Mouse (Mus musculus) MN1 (cell line): ENCODE measurements around the gene Aplf.
A peak's percentile ranks its signal among the peaks of the same experiment; 100 is the strongest.
"Not testable (repeated sequence)": the region's sequence is repeated elsewhere in the genome, so short reads cannot be mapped to it uniquely, and the experiment has no call there.

ENCODE experiments used
- DNase-seq: peaks from one replicate; pipeline ENCODE4 v3.0.0-alpha.2; 2016; ENCODE audit warnings: low spot score

Gene Aplf

DNA sequence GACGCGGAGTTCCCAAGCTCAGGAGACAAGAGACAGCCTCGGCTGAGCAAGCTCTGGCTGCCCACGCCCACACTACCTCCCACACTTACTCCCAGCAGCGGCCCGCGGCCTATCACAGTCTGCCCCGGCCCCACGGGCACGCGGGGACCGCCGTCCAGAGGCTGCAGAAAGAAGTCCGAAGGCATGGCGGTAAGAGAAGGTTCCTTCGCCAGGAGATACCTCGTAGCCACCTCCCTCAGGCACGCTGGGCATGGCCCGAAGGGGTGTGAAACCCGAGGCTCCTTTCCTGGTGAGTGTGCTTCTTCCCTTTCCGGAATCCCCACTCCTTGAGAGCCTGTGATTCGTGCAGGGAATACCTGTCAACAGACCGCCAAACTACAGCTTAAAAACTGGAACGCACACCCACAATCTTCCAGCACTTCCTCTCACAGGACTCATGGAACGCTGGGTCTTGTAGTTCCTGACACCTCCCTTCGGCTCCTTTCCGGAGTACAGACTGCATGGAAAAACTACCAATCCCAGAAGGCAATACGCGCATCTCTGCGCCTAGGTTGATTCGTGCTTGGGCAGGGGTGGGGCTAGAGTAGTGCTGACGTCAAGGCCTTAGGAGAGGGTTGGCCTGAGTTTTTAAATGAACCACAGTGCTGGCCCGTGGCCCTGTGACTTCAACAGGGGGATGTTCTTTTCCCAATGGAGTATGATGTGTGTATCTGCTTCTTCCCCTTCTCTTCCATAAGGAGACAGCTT, at the start of gene Aplf:
Gene Aplf (minus strand): TSS at position 423 of the 747 bp plus-strand sequence.
- peak; percentile 98 for DNase-seq

DNA sequence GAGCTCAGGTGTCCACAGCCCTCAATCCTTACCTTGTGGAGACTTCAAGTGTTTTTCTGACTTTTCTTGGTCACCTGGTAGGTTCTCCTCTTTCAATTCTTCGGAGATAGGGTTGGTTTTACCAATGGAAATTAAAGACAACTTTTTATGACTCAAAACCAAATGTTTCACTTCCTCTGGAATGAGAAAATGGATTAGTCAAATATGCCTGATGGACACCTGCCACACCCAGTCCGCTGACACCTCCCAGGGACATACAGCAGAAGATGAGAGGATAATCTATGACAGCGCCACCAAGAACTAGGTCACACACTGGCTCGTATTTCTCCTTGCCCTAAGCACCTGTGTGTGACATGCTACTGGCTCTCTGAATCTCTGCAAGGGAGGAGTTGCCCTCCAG, 42.1 kb upstream of the Aplf start:
- DNase-seq, result no peak

GRCm38 (mm10) chr6:87712311-87712710, 40.3 kb upstream of the Aplf start:
- DNase-seq, result no peak

DNA sequence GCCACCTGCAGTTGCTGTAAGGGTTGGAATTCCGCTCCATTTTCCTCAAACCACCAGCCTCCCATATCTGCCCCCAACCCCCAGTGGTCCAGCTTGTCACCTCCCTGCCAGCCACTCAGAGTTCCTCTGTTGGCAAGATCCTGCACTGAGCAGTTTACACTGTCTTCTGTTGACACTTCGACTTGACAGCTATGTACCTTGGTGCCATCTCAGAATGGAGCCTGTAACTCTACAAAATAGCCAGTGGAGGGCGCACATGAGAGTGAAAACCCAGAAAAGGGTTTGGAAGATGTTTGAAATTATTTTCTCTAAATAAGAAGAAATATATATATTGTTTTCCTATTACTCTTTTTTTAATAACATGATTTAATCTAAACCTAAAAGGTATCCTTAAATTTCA, 34.3 kb upstream of the Aplf start:
- no peak for DNase-seq

DNA sequence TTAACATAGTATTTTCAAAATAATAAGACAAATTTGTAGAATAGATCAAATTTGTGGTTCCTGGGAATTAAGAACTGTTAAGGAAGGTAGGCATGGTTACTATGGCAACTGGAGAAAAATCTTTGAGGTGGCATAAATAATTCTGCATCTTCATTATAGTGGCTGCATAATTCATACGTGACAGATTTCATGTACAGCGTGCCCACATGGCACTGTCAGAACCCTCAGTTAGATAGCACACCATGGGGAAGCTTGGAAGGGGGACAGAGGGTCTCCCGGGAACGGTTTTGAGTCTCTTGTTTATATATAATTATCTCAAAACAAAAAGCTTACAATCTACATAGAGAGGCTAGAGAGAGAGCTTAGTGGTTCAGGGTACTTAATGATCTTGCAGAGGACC, 24.6 kb upstream of the Aplf start:
- DNase-seq, result no peak

DNA sequence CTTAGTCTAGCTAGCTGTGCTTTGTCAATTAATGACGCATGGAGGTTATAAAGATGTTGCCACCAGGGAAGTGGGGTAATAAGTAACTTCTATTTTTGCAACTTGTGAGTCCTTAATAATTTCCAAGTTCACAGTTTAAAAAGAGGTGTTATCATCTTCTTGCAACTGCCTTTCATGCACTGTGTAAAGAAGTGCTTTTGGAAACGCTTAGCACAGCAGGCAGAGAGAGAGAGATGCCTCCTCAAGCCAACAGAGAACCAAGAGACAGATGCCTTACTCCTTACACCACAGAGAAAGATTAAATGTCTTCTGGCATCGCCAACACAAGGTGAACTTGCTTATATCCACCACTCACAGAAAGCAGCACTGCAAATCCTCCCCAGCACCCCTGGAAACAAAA, 24.0 kb upstream of the Aplf start:
- no peak for DNase-seq

DNA sequence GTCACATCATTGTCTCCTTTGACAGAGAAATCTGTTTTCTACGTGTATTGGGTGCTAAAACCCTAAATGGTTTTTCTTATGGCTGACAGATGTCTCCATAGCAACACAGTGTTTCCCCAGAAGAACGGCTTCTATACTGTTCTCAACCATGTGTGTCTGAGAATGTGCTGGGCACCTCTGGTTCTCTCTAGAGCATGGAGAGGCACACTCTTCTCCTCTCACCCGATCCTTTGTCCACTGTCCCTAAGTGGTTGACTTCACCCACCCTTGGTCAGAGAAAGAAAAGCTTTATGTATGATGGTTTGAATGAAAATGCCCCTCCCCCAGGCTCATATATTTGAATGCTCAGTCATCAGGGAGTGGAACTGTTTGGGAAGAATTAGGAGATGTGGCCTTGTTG, 8.4 kb upstream of the Aplf start:
- no peak for DNase-seq

- DNase-seq, result no peak
These were observed 668 bp upstream of the Aplf start for GRCm38 (mm10) chr6:87672661-87673060.

- no peak for DNase-seq
These were observed 640 bp downstream of the Aplf start for GRCm38 (mm10) chr6:87671353-87671752.

- DNase-seq, result peak; percentile 80
These were observed 2.0 kb downstream of the Aplf start for GRCm38 (mm10) chr6:87669894-87670588.

DNA sequence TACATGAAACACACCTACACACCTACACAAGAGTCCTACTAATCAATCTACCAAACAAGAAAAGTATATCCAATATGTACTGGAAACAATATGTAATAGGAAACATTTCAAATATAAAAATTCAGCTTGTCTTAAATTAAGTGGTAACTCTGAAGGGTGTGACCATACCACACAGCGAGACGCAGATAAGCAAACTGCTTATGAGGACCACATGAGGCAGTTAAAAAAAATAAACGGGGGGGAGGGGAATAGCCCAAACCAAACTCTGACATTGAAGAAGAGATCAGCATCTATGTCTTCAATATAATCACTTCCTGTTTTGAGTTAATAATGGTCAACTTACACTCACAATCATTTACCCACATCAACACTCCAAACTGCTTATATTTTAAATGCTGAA, 3.3 kb downstream of the Aplf start:
- DNase-seq, result no peak

- DNase-seq, result no peak
These were observed 4.2 kb downstream of the Aplf start for GRCm38 (mm10) chr6:87667804-87668203.

DNA sequence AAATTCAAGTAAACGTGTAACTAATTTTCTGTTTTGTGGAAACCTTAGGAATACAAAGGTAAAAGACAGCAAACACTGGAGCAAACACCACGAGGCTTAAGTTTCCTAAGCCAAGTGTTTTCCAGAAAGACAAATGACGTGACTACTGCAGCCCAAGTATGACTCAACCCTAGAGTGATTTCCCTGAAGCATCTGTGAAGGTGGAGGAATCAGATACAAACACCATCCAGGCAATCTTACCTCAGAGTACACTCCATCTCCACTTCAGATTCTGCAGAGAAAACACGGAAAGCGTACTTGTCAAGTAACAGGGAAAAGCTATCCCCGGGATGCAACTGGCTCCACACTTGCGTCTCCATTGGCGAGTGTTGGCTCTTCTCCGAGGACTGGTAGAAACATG, 8.5 kb downstream of the Aplf start:
- DNase-seq, result no peak

GRCm38 (mm10) chr6:87662197-87662596, 9.8 kb downstream of the Aplf start:
- DNase-seq, result no peak

DNA sequence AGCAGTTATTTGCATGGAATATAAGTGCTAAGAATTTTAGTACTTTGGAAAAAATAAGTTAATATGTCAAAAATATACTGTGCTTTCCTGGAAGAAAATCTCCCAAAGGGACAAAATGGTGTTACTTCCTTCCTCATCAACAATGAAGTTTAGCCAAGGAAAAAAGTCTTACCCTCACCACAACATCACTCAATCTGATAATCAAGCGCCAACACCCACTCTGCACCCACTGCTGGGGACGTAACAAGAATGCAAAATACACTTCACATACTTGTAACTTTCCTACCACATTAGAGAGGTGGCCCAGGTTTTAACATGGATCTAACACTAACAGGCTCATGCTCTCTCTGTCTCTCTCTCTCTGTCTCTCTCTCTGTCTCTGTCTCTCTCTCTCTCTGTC, 10.3 kb downstream of the Aplf start:
- DNase-seq, result no peak

DNA sequence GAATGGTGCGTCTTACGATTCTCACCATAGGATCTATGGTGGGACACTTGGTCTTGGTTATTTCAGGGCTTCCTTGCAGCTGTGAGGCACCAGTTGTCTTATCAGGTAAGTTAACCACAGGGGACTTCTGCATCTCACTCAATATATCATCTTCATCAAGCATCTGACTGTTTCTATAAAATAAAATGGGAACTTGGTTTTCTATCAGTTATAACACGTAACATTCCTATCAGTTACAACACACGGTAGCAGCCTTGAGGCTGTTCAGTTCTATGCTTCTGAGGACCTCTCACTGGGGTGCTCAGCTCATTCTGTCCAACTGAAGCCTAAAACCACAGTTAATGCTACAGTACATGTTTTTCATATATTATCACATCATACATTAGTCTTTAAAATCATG, 13.2 kb downstream of the Aplf start:
- no peak for DNase-seq

DNA sequence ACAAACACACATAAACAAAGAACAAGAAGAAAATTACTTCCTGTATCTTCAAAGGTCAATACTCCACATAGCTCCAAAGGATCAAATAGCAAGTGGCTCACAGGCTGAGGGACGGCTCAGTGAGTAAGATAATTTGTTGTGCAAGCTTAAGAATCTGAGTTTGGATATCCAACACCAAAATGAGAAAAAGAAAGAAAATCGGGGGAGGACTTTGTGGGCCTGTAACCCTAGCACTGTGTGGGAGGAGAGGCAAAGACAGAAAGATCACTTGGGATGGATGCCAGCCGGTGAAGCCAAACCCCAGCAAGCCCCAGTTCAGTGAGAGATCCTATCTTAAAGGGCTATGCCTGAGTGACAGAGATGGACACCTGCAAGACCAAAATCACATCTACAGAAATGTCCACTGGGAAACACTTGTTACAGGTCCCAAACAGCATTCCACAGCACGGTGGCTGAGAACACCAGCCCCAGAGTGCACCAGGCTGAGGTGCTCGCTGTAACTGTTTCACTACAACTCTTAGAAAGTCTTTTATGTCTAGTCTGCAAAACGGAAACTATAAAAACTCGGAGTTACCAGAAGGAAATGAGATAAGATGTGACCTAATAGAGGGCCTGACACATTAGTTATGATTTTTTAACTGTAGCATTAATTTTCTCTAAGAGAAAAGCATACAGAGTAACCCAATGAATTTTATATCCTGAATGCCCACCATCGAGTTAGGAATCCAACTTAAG, 17.9 kb downstream of the Aplf start:
- no peak for DNase-seq

DNA sequence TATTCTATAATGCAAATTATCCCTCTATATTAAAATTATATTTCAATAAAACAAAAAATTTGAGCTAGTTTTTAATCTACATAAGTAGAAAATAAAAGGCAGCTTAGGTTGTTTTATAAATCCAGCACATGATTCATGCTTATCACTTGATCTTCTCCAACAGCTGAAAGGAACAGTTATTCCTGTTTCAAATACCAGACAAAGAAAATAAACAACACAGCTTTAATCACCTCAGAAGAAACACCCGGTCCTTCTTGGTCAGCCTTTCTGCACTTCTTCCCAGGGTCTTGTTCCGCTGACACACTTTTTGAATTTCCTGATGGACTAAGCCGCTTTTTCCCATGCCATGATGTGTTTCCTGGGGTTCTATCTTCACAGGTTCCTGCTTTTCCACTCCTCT, 18.5 kb downstream of the Aplf start:
- no peak for DNase-seq

- DNase-seq, result no peak
These were observed 19.3 kb downstream of the Aplf start for GRCm38 (mm10) chr6:87652670-87653069.

DNA sequence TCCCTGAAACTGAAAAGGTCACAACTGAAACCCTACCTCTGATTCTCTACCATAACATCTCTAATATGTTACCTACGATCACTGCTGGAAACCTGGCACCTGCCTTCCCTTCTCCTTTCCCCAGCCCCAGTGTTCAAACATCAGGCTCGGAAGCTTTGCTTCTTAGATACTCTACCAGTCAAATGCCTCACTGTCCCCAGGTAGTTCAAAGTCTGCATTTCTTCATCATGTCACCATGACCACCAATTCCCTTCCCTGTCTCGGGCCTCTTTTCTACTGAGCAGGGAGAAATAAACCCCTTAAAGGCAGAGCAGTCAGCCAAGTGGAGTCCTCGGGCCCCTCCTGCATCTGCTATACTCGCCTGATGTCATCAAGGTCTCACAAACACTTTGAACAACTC, 20.2 kb downstream of the Aplf start:
- DNase-seq, result no peak

- no peak for DNase-seq
These were observed 33.8 kb downstream of the Aplf start for GRCm38 (mm10) chr6:87638134-87638660.

- DNase-seq, result no peak
These were observed 39.8 kb downstream of the Aplf start for GRCm38 (mm10) chr6:87632176-87632575.

DNA sequence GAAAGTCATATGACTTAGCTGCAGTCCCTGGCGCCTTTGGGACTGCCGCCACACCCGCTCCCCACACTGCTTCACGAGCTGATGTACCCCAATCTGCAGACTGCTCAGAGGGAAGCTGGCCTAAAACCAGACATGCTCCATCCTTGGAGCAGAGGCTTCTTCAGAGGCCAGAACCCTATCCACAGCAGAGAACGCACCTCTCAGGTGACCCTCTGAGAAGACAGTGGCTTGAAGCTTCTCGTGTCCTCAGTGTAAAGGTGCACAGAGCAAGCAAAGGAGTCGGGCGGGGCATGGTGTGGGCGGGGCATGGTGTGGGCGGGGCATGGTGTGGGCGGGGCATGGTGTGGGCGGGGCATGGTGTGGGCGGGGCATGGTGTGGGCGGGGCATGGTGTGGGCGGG, 43.1 kb downstream of the Aplf start:
- not testable (repeated sequence) for DNase-seq
